Mouse (Mus musculus) kidney, adult 2 months (tissue): Measurements from ENCODE around the gene Plekho2.

Experiments
- CTCF ChIP-seq: fragments of 200-500 bp; conservative IDR thresholded peaks from 2 replicates; pipeline ENCODE4 v1.5.1; 2011; ENCODE audit warnings: low read depth, mild to moderate bottlenecking, control low read depth, low read length, moderate library complexity, mixed read lengths; ENCODE audit not compliant: insufficient read depth, insufficient read length
- POLR2A ChIP-seq: fragments of 200-500 bp; IDR thresholded peaks from one replicate; pipeline ENCODE4 v1.6.1; 2011; ENCODE audit warnings: low read depth, low read length, control low read depth

GRCm38 (mm10) chr9:65552141-65552540 is 27.7 kb downstream of the Plekho2 start:
- TF ChIP-seq CTCF (no peak), POLR2A (no peak)
